Mouse (Mus musculus) fibroblast of lung, adult 2 months (primary cell): ENCODE data around the gene Fxyd5.

ENCODE experiments used
- DNase-seq: peaks from one replicate; pipeline ENCODE4 v3.0.0-alpha.2; 2011; ENCODE audit warnings: low read depth

The Fxyd5 gene

DNA sequence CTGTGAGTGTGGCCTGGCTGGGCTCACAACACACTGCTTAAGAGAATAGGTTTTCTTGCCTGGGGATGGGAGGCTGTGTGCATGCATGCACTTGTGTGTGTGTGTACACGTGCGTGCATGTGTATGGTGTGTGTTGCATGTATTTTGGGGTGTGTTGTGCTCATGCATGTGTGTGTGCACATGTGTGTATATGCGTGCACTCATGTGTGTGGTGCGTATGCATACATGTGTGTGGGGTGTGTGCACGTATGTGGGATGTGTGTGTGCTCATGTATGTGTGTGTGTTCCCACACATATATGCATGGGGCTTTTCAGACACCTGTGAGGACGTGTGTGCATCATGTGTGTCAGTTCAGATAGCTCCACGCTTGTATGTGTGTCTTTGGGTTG is 18.3 kb upstream of the Fxyd5 start:
- DNase-seq, result no peak

DNA sequence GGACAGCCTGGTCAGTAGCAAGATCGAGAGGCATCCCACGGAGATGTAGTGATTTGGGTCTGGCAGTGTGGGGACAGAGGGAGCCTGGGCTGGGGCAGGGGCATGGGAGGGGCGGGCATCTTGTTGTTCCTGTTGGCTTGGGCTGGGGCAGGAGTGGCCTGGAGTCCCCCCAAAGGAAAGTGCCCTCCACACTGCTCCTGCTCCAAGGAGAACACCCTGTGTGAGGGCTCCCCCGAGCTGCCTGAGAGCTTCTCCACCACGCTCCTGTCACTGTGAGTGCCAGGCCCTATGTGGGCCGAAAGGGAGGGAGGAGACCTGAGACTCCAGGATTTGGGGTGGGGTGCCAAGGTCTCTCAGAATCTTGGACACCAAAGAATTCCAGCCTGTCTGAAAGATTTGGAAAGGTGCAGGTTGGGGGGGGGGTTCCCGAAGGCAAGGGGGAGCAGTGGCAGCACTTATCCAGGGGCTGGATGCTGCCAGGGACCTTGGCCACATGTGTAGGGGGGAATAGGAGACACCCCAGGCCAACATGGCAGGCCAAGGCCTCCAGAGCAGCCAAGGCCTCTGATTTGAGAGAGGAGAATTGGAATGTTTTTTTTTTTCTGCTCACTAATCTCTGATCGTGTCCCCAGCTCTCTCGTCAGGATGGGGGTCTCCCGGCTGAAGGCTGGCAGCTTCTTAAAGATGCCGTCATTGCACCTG is 17.8 kb upstream of the Fxyd5 start:
- no peak for DNase-seq

DNA sequence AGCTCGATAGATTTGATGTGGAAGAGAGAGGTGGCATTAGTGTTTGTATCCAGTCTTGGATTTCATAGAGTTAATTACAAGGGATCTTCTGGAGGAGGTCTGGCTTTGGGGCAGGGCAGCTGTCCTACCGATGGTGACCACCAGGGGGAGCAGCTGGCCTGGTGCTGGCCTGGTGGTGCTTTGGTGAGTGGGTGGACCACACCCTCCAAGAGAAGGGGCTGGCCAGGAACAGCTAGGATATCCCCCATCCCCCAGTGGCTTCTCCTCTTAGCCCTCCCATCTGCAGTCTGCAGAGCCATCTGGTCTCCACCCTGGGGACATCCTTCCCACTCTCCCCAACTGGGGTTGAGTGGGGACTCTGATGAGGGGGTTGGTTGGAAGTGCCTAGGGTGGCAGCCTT is 16.8 kb upstream of the Fxyd5 start, which contains the start of gene Lgi4:
Gene Lgi4 (plus strand): TSS at position 235 of the 400 bp plus-strand sequence.
- DNase-seq, result peak; percentile 77

DNA sequence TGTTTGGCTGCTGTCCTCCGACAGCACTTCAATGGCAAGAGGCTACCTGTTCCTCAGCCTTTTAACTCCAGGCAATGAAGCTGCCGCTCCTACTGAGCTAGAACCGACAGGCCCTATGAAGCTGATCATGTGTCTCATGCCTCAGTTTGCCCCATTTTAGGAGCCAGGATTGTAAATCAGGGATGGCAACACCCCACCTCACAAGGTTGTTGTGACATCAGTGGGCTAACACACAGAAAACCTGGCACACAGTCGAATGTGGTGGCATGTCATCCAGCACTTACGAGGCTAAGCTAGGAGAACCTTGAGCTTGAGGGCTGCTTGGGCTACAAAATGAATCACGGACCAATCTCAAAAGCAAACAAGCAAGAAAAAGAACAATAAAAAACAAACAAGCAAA is 15.9 kb upstream of the Fxyd5 start:
- no peak for DNase-seq

DNA sequence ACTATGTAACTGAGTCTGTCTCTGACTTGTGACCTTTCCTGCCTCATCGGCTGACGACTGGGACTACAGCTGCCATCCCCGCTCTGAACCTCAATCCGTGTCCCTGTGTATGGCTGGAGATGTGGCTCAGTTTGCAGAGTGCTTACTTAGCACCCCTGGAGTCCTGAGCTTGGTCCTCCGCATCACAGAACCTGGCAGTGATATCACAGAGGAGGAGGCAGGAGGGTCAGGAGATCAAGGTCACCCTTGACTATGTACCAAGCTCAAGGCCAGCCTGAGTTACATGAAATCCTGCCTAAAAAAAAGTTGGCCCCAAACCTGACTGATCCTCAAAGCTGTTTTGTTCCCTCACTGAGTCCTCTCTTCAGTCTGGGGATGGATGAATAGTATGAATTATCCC is 15.4 kb upstream of the Fxyd5 start:
- DNase-seq, result no peak

DNA sequence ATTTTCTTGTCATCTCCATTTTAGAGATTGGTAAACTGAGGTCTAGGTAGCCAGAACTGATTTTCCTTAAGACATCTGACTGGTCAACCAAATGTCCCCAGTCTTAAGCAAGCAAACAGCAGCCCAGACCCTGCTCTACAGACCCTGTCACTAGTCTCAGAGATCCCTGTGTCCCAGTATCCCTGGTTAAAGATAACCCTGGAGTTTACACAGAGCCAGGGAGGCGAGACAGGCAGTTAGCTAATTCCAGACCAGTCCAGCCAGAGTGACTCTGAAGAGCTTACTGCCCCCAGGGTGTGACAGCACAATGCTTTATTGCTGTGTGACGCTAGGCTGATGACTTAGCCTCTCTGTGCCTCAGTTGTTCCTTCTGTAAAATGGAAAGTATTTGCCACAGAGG is 14.8 kb upstream of the Fxyd5 start, which contains the start of gene Fxyd1:
Gene Fxyd1 (minus strand): TSS at position 129 of the 400 bp plus-strand sequence.
- DNase-seq, result no peak

DNA sequence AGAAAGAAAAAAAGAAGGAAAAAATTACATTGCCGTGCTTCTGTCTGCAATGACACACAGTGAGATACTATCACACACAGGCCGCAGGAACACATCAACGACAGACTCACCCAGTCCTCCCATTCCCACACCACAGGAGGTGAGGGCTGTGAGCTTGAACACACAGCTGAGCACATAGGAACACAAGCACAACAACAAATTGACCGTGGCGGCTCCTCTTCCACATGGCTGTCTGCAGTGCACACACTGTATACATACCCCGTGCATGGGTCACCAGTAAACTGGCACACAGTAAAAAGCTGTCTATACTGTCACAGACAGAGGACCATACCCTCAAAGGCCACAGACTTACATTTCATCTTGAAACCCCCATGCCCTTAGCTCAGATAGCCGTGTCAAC is 14.2 kb upstream of the Fxyd5 start:
- no peak for DNase-seq

DNA sequence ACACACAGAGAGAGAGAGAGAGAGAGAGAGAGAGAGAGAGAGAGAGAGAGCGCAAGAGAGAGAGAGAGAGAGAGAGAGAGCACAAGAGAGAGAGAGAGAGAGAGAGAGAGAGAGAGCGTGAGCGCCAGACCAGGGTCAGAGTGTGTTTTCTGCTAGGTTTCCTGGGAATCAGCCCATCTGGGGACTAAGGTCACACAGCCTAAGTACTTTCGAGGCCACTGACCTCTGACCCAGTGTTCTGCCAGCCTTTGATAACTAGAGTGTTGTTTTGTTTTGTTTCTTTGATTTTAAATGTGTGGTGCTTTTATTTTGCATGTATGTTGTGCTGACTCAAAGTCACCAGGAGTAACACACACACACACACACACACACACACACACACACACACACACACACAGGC is 13.6 kb upstream of the Fxyd5 start:
- DNase-seq, result no peak

DNA sequence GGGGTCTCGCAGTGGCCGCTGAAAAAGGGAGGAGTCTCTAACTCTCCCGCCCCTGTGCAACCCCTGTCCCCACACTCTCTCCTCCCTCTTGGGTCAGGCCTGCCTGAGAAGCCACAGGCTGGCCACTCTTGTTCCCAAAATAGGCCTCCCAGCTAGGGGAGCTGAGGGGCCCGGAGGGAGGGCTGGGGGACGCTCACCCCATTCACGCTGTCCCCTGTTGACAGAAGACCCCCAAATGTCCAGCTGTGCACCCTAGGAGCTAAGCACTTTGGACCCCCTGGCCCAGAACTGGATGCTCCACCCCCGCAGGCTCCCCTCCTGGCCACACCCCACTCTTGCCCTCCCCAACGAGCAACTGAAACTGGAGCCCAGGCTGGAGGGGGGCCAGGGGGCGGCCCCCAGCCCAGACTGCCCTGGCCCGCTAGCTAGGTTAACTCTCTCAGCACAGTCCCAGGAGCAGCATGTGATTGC is 13.1 kb upstream of the Fxyd5 start:
- DNase-seq, result no peak

DNA sequence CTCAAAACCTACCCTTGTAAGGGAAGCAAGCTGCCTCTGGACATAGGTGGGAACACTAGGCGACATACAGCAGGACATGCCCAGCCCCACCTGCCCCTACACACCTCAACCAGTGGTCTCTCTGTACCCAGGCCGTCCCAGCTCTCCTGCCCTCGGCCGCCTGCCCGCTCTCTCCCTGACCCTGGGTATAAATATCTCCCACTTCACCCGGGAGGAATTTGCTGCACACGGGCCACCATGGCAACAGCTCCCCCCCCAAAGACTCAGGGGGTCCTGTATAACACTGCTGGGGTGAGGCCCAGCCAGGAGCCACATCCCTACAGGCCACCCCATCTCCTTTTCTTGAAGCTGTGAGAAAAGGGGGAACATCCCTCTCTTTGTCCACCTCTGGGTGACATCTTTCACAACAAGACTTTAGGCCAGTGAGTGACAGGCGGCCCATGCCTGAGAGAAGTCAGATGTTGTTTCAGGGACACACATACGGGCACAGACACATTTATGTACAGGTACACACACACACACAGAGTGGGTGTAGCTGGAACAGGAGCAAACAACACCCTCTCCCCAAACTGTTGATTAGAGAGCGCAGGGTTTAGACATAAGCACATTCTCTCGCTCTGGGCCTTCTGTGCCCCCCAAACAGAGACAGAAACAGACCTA is 12.5 kb upstream of the Fxyd5 start:
- DNase-seq, result no peak

DNA sequence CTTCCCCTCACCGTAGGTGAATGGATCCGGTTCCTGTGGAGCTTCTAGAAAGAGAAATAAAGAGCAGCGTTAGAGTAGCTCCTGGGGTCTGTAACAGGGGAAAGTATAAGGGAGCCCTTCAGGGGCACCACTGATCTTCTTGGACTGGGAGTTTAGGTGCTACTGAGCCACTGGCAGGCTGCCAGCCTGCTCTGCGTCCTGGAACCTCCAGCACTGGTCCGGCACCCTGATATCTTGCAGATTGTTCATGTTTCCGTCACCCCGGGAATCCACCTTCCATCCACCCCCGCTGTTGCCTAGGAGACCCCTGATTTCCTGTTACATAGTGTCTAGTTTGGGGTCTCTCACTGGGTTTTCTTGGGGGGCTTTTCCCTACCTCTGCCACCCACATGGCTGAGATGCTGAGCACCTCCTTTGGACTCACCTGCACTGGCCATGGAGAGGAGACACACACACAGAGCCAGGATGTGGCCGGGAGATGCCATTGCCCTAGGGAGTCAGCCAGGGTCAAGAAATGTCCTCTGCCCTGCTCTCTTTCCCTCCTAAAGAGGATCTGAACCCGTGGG is 11.7 kb upstream of the Fxyd5 start:
- no peak for DNase-seq

DNA sequence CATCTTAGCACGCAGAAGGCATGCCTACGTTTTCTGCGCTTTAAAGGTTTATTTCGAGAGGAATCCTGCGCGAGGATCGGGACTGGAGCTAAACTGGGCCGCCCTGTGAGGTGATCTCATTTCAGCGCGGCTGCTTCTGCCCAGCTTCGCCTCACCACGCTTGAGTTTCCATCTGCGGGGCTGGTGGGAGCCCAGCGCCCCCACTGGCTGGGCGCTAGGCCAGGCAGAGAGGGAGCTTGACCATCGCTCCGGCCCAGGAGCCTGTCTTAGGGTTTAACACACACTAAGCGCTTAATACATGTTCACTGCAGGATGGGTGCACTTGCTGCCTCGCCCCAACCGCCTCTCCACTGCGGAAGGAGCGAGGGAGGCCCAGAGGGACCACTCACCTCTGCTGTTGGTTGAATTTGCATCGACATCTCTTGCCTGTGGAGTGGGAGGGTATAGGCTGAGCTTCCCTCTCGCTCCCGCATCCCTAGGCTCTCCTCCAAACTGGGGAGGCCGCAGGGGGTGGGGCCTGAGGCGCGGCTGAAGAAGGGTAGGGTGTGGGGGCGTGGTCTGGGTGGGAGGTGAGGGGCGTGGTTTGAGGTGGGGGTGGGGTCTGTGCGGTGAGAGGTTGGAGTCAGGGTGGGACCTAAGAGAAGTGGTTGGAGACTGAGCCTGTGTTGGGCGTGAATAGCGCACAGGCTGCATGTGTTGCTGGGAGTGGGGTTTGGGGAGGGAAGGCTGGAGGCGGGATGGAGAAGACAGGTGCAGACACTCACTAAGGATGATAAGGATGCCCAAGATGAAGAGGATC is 10.6 kb upstream of the Fxyd5 start:
- no peak for DNase-seq

DNA sequence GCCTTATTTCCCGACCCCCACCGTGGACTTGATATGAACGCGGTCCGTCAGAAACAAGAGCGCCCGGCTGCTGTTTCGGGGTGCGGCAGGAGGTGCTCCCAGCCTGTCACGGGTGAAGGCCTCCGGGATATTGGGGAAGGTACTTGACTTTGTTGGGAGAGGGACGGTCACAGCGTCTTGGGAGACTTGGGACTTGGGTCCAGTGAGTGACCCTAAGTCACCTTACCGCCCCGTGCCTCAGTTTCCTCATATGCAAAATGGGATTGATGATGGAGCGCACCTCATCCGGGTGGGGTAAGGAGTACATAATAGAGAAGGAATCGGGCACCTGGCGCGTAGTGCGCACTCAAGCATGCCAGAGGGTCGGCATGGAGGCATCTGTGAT is 10.0 kb upstream of the Fxyd5 start:
- DNase-seq, result no peak

DNA sequence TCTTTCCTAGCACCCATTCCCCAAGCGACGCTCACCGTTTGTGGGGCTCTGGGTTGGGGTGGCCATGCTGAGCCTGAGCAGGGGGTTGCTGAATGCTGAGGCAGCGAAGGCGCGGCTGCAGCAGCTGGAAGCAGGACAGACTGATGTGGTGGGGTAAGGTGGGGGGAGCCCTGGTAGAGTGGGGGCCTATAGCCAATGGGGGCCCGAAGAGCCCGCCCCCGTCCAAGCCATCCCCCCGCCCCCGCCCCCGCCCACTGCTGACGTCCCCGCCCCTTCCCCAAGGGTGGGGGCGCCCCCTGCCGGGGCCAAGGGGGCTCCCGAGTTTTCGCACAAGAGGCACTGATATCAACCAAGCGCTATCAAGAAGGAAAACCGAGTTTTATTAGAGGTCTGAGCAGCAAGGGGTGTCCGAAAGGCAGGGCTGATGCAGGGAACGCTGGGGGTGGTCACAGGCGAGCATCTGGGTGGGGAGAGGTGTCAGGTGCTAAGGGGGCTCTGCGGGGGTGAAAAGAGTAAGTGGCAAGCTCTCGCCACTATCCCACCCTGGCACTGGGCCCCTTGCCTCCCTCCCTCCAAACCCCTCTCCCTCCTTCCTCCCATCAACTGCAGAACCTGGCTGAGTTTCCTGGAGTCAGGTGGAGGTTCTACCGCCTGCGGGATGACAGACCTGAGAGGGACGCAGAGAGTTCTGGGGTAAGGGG is 9.2 kb upstream of the Fxyd5 start, which contains the start of gene Fxyd7:
Gene Fxyd7 (minus strand): TSS at position 147 of the 701 bp plus-strand sequence.
- DNase-seq, result no peak

DNA sequence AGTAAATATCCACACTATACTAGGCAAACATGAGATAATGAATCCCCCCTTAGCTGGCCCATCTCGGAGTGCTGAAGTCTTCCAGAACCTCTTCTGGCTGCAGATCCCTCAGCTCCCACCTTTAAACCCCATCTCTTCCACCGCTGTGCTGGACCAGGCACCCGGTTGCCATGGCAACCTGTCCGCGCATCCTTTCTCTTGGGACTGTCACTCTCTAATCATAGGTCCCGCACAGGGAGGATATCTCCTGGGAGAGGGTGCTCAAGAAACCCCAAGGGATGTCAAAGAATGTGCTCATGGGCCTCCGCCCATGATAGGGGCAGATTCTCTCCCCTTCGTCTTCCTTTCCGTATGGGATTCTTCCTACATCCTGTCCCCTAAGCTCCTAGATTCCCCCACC is 8.6 kb upstream of the Fxyd5 start:
- no peak for DNase-seq

DNA sequence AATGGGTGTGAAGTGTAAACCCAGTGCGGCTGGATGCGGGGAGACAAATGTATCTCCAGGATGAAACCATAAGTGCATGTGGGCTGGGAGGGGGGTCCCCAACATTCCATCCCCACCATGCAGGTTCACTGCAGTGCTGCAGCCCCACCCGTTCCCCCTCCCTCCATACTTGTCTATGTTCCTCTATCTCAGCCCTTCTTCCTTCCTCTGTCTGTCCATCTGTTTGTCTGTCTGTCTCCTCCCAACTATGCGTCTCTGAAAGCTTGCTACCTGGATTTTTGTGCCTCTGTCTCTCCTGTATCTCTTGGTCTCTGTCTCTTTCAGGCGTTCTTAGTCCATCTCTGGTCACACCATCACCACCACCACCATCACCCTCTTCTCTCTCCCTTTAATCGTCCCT is 8.2 kb upstream of the Fxyd5 start:
- no peak for DNase-seq

DNA sequence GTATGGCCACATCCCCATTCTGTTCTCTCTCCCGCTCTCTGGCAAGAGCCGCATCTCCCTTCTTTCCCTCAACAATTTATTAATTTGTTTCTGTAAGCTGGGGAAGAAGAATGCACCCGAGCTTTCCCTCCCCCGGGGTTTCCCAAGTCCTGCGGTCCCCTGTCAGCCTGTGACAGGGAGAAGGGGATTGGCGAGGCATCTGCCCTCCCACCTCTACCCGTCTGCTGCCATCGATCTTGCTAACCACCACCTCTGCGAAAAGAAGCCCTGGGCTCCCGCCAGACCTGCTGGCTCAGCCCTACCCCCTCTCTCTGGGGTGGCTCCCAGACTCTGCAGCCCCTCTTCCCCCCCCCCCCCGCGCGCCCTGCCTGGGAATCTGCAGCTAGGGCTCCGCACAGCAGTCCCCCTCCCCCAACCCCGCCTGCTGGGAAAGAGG is 7.6 kb upstream of the Fxyd5 start:
- no peak for DNase-seq

DNA sequence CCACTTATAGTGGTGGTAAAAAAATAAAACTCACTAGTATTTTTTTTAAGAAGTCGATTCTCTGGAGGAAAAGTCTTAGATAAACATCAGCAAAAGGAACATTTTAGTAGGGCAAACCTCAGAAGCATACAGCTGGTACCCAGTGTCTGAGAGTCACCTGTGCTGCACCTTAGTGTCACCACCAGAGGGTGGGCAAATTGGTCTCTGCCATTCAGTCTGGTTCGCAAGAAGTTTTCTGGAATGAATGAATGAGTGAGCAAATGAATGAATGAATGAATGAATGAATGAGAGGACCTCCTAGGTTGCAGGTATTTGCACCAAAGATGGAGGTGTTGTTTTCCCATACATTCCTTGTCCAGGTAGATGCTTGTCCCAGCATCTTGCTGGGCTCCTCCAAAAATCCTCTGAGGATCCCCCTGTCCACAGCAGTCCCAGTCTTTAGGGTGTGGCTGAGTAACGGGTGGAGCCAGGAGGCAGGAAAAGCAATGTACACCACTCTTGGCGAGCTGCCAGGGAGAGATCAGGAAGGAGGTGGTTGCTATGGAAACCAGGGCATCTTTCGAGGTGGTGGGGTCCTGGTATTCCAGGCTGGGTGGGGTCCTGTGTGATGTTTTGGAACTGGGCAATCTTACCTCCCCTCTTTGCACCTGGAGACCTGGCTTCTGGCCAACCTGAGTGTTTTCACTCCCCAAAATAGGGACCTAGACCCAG is 7.0 kb upstream of the Fxyd5 start:
- DNase-seq, result no peak

DNA sequence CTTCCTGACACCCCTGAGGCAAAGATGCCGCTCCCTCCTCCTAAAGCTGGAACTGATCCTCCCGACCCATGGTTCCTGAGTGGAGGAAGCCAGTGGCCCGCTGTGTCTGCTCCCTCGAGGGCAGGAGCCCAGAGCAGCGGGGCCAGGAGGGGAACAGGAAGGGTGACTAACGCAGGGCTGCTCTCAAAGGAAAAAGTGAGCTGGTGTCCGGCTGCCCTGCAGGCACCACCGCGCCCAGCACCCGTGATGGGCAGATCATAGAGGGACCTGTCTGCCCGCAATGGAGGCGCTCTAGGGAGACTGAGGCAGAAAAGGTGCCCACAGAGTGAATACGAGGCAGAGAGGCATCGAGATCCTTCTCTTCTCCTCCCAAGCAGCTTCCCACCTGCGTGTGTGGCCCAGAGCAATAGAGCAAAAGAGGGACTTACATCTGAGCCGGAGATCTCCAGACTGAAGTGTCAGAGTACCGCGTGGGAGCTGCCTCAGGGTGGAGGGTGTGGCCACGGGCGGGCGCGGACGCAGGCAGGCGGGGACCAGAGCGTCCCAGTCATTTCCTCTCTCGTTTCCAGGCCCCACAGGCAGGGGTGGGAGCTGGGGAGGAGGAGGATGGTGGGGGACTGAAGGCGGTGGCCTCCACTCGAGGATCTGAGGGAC is 492 bp downstream of the Fxyd5 start:
- peak; percentile 34 for DNase-seq

DNA sequence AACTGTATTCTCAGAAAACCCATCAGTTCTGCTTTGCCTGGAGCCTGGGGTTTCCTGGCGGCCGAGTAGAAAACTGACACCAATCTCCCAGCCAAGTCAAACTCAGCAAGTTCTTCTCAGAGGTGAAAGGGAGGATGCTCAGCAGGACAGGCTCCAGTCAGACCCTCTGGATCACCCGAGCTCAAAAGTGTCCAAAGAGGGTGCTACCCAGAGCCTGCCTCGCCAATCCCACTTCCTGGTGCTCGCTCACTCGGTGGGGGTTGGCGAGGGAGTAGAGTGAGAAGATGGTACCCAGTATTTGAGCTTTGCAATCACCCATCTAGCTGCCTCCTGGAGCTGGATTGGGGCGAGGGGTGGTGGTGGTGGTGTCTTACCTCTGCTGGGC is 1.3 kb downstream of the Fxyd5 start:
- no peak for DNase-seq
